Mouse (Mus musculus) olfactory bulb, adult 2 months (tissue): ENCODE measurements around the gene Mrpl34. TPM values are rescaled to one million over a fixed set of nuclear protein-coding genes. Genes with fewer than 3 reads are reported as not detected.

Experiments used
- H3K27ac ChIP-seq: fragments of 200-500 bp; 2 replicates; pipeline ENCODE4 v1.5.1; 2012; ENCODE audit warnings: low read depth, low read length; ENCODE audit not compliant: insufficient read depth
- H3K4me1 ChIP-seq: fragments of 200-500 bp; 2 replicates; pipeline ENCODE4 v1.6.1; 2012; ENCODE audit warnings: low read length; ENCODE audit not compliant: control insufficient read depth, insufficient read depth
- H3K4me3 ChIP-seq: fragments of 200-500 bp; 2 replicates; pipeline ENCODE4 v1.5.1; 2012; ENCODE audit warnings: mild to moderate bottlenecking, low read depth, low read length, moderate library complexity; ENCODE audit not compliant: insufficient read depth
- CTCF ChIP-seq: fragments of 200-500 bp; IDR thresholded peaks from 2 replicates; pipeline ENCODE4 v1.5.1; 2012; ENCODE audit warnings: low read depth, mild to moderate bottlenecking, low read length, moderate library complexity; ENCODE audit not compliant: insufficient read depth
- POLR2A ChIP-seq: fragments of 200-500 bp; IDR thresholded peaks from 2 replicates; pipeline ENCODE4 v1.6.1; 2012; ENCODE audit warnings: mild to moderate bottlenecking, low read depth, low read length, moderate library complexity; ENCODE audit not compliant: insufficient read depth
- WGBS: fragments of 180-500 bp; shearing (Covaris S2); methylation state at CpG from one replicate; pipeline ENCODE4 v1.1.7; 2018; 5-methylcytosine and 5-hydroxymethylcytosine counted together
- polyA plus RNA-seq: library from polyadenylated mRNA; stranded (reverse); fragments of >200 nt; gene quantifications from 2 replicates; pipeline ENCODE4 v1.2.4, GENCODE M21; 2012; ENCODE audit warnings: low replicate concordance; ENCODE audit not compliant: missing spikeins, insufficient read depth, insufficient read length

Mrpl34 gene
- polyA plus RNA-seq, 1 experiment, result not detected

DNA sequence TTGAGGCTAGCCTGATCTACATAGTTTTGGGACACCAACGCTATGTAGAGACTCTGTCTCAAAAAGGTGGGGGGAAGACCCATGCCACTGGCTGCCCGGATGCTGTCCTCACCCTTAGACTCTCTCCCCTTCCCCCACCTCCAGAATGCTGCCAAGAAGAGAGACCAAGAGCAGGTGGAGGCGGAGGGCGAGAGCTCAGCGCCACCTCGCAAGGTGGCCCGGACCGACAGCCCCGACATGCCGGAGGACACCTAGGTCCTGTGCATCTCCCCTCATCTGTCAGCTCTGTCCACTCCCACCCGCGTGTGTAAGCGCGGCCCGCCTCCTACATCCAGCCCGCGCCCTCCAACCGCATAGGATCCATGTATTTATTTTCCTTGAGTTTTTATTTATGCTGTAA lies 9.6 kb downstream of the Mrpl34 start:
- no peak for TF ChIP-seq POLR2A
- no peak for TF ChIP-seq CTCF
- WGBS, result 89% methylated on average over 18 of the region's 18 CpGs
- Histone ChIP-seq H3K4me1 (peaks cover 35% of the 10 kb centered on the region), H3K27ac (no peak overlapping the region), H3K4me3 (no peak overlapping the region)

GRCm38 (mm10) chr8:71474785-71475701 lies 10.3 kb downstream of the Mrpl34 start:
- TF ChIP-seq POLR2A (no peak), CTCF (no peak)
- H3K27ac ChIP-seq, result no peak overlapping the region
- H3K4me1 ChIP-seq, result peaks cover 29% of the 10 kb centered on the region
- H3K4me3 ChIP-seq, result no peak overlapping the region
- WGBS, result 84% methylated on average over 25 of the region's 25 CpGs

GRCm38 (mm10) chr8:71475702-71476075 lies 10.9 kb downstream of the Mrpl34 start:
- 26% methylated on average over 4 of the region's 4 CpGs for WGBS
- TF ChIP-seq CTCF (no peak), POLR2A (no peak)
- Histone ChIP-seq H3K27ac (peak overlapping the region; percentile 73; the same call in 1 of the 2 replicates), H3K4me1 (peaks cover 23% of the 10 kb centered on the region), H3K4me3 (peak overlapping the region; percentile 57; the same call in 1 of the 2 replicates)

DNA sequence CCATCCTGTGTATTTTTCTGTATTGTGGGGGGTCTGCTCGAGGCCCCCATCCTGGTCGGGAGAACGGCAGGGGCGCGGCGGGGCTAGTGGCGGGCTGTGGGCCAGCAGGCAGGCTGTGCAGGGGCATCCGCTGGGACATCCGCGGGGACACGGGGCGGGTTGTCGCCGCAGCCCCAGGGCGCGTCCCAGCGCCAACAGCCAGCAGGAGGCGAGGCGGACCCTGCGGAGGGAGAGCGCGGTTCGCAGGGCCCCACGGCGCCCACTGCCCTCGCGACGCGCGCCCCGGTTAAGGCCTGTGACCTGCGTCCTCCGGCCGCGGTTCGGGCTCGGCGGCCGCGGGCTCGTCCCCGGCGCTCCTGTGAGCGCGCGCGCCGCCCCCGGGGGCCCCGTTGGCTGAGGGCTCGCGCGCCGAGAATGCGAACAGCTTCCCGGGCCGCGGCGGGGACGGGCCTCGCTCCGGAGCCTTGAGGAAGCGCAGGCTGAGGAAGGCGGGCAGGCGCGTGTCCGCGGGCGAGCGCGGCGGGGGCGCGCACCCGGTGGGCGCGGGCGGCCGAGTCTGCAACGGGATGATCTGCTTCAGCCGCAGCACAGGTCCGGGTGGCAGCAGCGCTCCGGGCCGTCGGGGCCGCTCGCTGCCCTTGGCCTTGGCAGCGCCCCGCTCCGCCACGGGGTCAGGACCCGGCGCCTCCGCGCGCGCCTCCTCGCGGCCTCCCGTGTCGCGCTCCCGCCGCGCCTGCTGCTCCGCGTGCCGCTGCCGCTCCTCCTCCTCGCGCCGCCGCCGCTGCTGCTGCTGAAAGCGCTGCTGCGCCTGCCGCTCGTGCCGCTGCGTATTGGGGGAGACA lies 11.6 kb downstream of the Mrpl34 start:
- peaks cover 17% of the 10 kb centered on the region for H3K4me1 ChIP-seq
- peak overlapping the region; percentile 57 for H3K4me3 ChIP-seq
- under 1% methylated on average over 109 of the region's 121 CpGs for WGBS
- peak overlapping the region; percentile 73 for H3K27ac ChIP-seq
- TF ChIP-seq POLR2A (peak; percentile 16; the same call in 1 of the 2 replicates), CTCF (no peak)

GRCm38 (mm10) chr8:71477196-71477845 lies 12.6 kb downstream of the Mrpl34 start:
- peak overlapping the region; percentile 8; the same call in 1 of the 2 replicates for H3K4me3 ChIP-seq
- H3K4me1 ChIP-seq, result peaks cover 17% of the 10 kb centered on the region
- 46% methylated on average over 14 of the region's 14 CpGs for WGBS
- no peak overlapping the region for H3K27ac ChIP-seq
- TF ChIP-seq CTCF, result no peak

- Histone ChIP-seq H3K4me1 (peaks cover 17% of the 10 kb centered on the region), H3K27ac (no peak overlapping the region), H3K4me3 (no peak overlapping the region)
- WGBS, result 91% methylated on average over 11 of the region's 11 CpGs
- TF ChIP-seq CTCF, result no peak
- no peak for TF ChIP-seq POLR2A
Measured at GRCm38 (mm10) chr8:71478943-71479342, 14.2 kb downstream of the Mrpl34 start.

DNA sequence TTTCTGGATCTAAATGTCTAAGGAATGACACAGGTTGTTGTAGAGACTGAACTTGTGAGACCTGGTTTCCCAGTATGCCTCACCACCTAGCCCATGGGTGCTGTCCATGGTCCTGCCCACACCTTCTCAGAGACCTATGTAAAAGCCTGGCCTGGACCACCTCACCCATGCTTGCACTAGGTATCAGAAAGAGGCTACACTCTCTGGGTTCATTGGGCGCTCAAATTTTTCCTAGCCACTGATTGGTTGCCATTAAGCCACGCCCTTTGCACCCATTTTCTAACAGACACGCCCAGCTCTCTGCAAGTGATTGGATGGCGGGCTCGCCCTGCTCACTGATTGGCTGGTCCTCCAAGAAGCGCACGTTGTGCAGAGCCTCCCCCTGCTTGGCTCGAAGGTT lies 19.2 kb downstream of the Mrpl34 start:
- TF ChIP-seq CTCF (no peak), POLR2A (no peak)
- H3K27ac ChIP-seq, result no peak overlapping the region
- H3K4me1 ChIP-seq, result peaks cover 18% of the 10 kb centered on the region
- 60% methylated on average over 8 of the region's 8 CpGs for whole genome bisulfite sequencing
- H3K4me3 ChIP-seq, result no peak overlapping the region

GRCm38 (mm10) chr8:71484736-71485135 lies 20.0 kb downstream of the Mrpl34 start:
- TF ChIP-seq CTCF (no peak), POLR2A (no peak)
- Histone ChIP-seq H3K4me1 (peaks cover 22% of the 10 kb centered on the region), H3K4me3 (peak overlapping the region; percentile 95), H3K27ac (no peak overlapping the region)
- WGBS, result 92% methylated on average over 19 of the region's 19 CpGs
